Mouse (Mus musculus): ENCODE data around the gene Il11ra2.
"Not testable (repeated sequence)": the region's sequence is repeated elsewhere in the genome, so short reads cannot be mapped to it uniquely, and the experiment has no call there.

The Il11ra2 gene

DNA sequence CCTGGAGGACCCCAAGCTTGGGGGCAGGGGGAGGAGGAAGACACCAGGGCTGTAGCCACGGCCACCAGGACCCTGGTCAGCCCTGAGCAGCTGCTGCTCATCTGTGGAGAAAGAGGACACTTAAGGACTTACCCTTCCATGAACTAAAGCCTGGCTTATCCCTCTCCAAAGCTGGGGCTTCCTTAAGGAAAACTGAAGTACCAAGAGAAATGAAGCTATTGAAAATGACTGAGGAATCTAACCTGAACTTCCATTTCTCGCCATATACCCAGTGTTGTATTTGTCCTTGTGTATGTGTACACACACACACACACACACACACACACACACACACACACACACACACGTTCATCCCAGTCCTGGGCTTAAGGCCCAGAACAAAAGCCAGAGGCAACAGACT, at the start of gene Il11ra2:
Gene Il11ra2 (minus strand): TSS at position 101 of the 400 bp plus-strand sequence.
- not testable (repeated sequence) for DNase-seq

DNA sequence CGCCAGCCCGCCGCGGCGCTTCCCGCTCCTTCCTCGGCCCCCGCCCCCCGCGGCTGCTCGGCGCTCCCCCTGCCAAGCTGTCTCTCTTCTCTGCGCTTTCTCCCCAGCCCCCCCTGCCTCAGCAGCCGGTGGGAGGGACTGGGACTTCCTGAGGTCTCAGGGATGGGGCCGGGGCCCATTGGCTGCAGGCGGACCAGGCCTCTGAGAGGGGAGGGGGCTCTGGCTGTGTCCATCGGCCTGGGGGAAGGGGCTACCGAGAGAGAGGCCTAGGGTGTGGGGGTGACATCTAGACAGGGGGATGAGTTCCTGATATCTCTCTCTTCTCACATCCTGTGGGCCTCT, 20.5 kb upstream of the Il11ra2 start:
- not testable (repeated sequence) for DNase-seq

DNA sequence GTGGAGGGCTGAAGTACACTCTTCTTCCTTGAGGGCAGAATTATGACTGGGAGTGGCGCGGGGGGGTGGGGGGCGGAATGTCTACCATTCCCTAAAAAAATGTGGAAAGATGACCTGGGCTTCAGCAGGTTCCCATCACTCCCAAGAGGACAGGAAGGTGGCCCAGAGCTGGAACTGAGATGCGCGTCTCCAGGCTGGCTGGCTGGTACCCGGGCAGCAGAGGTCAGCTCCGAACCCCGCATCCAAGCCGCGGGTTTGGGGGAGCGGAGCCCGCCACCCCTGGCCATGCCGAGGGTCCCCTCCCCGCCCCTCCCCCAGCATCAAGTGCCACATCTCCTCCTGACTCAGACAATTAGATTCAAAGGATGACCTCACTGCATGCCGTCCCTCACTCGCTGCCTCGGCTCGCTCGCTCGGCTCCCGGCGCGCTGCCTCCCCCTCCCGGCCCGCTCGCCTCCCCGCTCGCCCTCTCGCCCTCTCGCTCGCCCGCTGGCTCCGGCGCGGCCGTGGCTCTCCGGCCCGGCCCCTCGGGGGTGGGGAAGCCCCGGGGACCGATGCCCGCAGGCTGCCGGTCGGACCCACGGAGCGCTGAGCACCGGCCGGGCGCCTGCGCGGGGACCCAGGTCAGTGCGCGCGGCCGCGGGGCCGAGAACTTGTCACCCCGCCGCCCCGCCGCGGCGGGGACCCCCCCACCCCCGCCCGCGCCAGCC, 19.9 kb upstream of the Il11ra2 start:
- DNase-seq, result not testable (repeated sequence)

DNA sequence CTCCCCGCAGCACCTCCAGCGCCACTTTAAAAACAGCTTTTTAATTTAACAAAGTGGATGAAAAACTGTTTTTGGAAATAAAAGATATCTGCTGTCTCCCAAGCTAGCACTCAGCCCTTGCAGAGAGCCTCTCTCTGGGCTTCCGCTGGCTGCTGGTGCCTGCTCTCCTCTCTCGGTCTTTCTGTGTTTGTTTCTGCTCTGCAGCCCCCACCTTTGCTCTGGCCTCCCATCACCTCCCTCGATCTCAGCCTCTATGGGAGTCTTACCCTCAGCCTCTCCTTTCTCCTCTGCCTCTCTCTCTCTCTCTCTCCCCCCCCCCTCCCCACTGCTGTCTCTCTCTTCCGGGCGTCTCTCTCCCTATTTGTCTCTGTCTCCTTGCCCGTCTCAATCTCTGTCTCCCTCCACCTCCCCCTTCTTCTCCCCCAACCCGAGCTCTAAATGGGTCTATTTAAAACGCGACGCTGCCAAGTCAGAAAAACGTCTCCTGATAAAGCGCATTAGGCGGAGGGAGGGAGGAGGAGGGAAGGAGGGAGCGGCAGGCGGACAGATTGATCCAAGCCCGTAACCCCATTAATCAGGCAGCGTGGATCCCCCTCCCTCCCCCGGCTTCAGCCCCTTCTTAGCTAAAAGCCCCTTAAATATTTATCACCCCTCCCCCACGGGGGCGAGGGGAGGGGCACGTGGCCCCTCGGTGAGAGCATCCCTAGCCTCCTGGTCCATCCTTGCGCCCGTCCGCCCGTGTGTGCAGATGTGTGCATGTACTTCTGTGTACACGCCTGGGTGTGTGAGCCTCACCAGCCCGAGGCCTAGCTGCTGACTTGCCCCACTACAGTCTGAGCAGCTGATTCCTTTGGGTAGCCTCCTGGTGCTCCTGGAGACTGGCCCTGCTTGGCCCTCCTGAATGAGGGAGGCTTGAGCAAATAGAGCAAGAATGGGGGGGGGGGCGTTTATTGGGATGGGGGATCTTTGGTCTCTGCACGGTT, 19.0 kb upstream of the Il11ra2 start:
- not testable (repeated sequence) for DNase-seq

DNA sequence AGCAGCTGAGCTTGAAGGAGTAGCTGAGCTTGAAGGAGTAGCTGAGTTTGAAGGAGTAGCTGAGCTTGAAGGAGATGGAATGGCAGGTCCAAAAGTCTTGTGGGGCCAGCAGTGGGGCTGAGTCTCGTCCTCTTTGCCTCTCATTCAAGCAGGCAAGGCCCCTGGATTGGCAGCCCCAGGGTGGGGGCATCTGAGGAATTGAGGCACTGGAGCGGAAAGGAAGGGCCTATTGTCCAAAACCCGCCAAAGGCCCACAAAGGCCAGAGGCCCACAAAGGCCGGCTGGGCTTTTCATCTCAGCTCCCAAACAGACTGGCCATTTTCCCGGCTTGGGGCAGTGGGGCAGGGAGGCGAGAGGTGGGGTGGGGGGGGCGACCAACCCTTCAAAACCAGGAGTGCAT, 17.7 kb upstream of the Il11ra2 start:
- DNase-seq, result not testable (repeated sequence)

DNA sequence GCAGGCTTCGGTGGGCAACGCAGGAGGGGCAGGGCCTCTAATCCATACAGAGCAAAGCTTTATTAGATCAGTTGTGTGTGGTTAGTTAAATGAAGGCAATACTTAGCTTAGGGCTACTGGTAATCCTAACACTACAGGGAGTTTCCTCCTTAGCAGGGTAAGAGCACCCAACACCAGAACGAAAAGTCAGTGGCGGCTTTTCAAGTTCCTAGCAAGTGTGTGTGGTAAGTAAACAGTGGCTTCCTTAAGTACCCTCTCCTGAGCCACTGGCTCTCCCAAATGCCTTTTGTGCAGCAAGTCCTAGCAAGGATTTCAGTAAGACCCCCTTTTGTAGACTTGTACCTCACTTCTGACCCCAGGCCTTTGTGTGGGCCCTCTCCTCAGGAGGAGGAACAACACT, 13.7 kb upstream of the Il11ra2 start:
- not testable (repeated sequence) for DNase-seq

DNA sequence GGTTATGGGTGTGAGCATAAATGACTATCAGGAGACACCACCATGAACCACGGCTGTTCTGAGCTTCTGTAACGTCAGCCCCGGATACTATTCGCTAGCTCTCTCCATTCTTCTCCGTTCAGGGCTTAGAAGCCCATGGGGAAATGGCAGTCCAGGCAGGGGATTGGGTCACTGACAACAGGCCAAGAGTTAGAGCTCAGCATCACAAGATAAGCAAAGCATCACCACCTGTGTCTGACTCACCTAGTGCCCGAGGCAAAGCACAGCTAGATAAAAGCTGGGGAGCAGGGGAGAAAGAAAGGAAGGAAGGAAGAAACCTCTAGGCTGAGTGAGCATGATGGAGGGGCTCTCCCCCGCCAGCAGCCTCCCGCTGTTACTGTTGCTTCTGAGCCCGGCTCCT, 6.7 kb downstream of the Il11ra2 start, which contains the start of gene Ccl27b:
Gene Ccl27b (plus strand): TSS at position 301 of the 400 bp plus-strand sequence.
- not testable (repeated sequence) for DNase-seq

DNA sequence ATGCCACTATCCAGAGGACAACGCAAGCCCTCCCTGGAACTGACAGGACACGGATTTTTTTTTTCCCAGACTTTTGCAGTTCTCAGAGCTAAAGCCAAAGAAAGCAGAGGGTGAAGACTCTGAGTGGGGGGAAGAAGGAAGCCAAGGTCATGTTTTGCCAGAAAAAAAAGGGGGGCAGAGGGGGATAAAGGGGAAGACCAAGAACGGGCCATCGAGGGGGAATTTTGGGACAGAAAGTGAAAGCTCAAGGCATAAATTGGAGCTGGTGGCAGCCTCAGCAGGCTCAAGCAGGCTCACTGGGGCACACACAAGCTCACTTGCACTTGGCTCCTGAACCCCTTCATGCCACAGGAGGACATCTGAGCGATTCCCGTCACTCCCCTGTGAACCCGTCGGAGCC, 32.3 kb downstream of the Il11ra2 start, which contains the start of gene Gm2564:
Gene Gm2564 (plus strand): TSS at position 301 of the 400 bp plus-strand sequence.
- DNase-seq, result not testable (repeated sequence)

DNA sequence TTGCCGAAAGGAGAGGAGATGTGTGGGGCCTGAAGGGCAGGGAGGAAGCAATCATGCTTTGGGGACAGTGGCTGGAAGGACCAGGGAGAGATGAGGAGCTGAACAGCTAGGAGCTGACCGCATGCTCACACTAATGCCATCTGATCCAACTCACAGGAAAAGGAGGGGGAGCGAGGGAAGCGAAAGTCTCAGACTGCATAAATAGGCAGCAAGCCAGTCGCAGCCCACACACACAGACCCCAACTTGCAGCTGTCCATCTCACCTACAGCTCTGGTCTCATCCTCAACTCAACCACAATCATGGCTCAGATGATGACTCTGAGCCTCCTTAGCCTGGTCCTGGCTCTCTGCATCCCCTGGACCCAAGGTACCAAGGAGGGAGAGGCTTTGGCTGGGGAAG, 49.8 kb downstream of the Il11ra2 start, which contains the start of gene Gm10591:
Gene Gm10591 (plus strand): TSS at position 301 of the 400 bp plus-strand sequence.
- not testable (repeated sequence) for DNase-seq
